Mouse (Mus musculus): ENCODE measurements around the gene Nkrf. TPM values are rescaled to one million over a fixed set of nuclear protein-coding genes. Genes with fewer than 3 reads are reported as not detected.

The Nkrf gene
- polyA plus RNA-seq, 1 experiment: 2.9 TPM

GRCm38 (mm10) chrX:36930574-36930973, 27.9 kb upstream of the Nkrf start:
- Histone ChIP-seq H3K4me3 (no peak overlapping the region), H3K4me2 (ENCODE audit: low read depth) (no peak overlapping the region), H3K79me2 (ENCODE audit: control insufficient read depth, insufficient read depth) (no peaks in the 10 kb centered on the region), H3ac (ENCODE audit: control insufficient read depth, insufficient read length) (no peak overlapping the region), H3K27me3 (ENCODE audit: control insufficient read depth, insufficient read depth, insufficient read length) (no peaks in the 10 kb centered on the region), H3K36me3 (ENCODE audit: control insufficient read depth, insufficient read depth) (no peaks in the 10 kb centered on the region)
- no peak for TF ChIP-seq SRF (IDR thresholded peaks at IDR 0.05; ENCODE audit: control insufficient read depth, insufficient read length, low read depth)
- TF ChIP-seq POLR2AphosphoS2 (IDR thresholded peaks at IDR 0.05; ENCODE audit: insufficient read length, low read depth): no peak
- no peak for TF ChIP-seq TCF12 (IDR thresholded peaks at IDR 0.05; ENCODE audit: insufficient read depth, poor library complexity, severe bottlenecking)
- TF ChIP-seq USF1 (IDR thresholded peaks at IDR 0.05; ENCODE audit: low read depth): no peak
- no peak for TF ChIP-seq E2F4 (IDR thresholded peaks at IDR 0.05; ENCODE audit: insufficient read depth)
- no peak for TF ChIP-seq REST (IDR thresholded peaks at IDR 0.05; ENCODE audit: insufficient read depth, insufficient read length)
- no peak for TF ChIP-seq MYOG (IDR thresholded peaks at IDR 0.05; ENCODE audit: control insufficient read depth in 1 of 3, insufficient read depth in 1 of 3, insufficient read length in 2 of 3, low read depth in 2 of 3)
- no peak for TF ChIP-seq POLR2A (IDR thresholded peaks at IDR 0.05; ENCODE audit: insufficient read length, low read depth)
- no peak for TF ChIP-seq CEBPB (IDR thresholded peaks at IDR 0.05; ENCODE audit: insufficient read depth, poor library complexity, severe bottlenecking)
- TF ChIP-seq MAX (IDR thresholded peaks at IDR 0.05; ENCODE audit: low read depth): no peak
- TF ChIP-seq TCF3 (IDR thresholded peaks at IDR 0.05; ENCODE audit: insufficient read length, low read depth): no peak
- no peak for TF ChIP-seq MYOD1 (IDR thresholded peaks at IDR 0.05; ENCODE audit: control insufficient read depth in 1 of 3, insufficient read length in 2 of 3, low read depth in 2 of 3)

DNA sequence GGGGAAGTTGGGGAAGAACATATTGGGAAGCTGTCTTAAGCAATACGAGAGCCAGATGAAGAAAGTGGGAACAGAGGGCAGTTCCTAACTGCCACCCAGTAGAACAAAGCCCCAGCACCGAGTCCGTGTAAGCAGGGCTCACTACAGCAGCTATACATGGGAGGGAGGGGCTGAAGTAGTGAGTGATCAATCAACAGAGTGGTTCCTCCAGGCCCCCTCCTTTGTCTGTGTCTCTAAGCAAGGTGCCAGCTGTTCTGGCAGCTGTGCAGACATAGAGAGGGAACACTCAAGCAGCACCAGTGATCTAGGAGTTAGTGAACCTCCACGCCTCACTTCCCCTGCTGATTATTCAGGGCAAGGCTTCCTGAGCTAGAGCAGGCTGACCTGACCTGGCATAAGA, 27.0 kb upstream of the Nkrf start:
- H3K4me3 ChIP-seq: no peak overlapping the region
- no peaks in the 10 kb centered on the region for H3K27me3 ChIP-seq (ENCODE audit: control insufficient read depth, insufficient read depth, insufficient read length)
- no peak overlapping the region for H3K4me2 ChIP-seq (ENCODE audit: low read depth)
- no peaks in the 10 kb centered on the region for H3K79me2 ChIP-seq (ENCODE audit: control insufficient read depth, insufficient read depth)
- H3K36me3 ChIP-seq (ENCODE audit: control insufficient read depth, insufficient read depth): no peaks in the 10 kb centered on the region
- H3ac ChIP-seq (ENCODE audit: control insufficient read depth, insufficient read length): no peak overlapping the region
- TF ChIP-seq POLR2AphosphoS2 (IDR thresholded peaks at IDR 0.05; ENCODE audit: insufficient read length, low read depth): no peak
- TF ChIP-seq POLR2A (IDR thresholded peaks at IDR 0.05; ENCODE audit: insufficient read length, low read depth): no peak
- TF ChIP-seq E2F4 (IDR thresholded peaks at IDR 0.05; ENCODE audit: insufficient read depth): no peak
- TF ChIP-seq TCF12 (IDR thresholded peaks at IDR 0.05; ENCODE audit: insufficient read depth, poor library complexity, severe bottlenecking): no peak
- TF ChIP-seq MYOG (IDR thresholded peaks at IDR 0.05; ENCODE audit: control insufficient read depth in 1 of 3, insufficient read depth in 1 of 3, insufficient read length in 2 of 3, low read depth in 2 of 3): no peak
- TF ChIP-seq MYOD1 (IDR thresholded peaks at IDR 0.05; ENCODE audit: control insufficient read depth in 1 of 3, insufficient read length in 2 of 3, low read depth in 2 of 3): no peak
- TF ChIP-seq TCF3 (IDR thresholded peaks at IDR 0.05; ENCODE audit: insufficient read length, low read depth): no peak
- TF ChIP-seq REST (IDR thresholded peaks at IDR 0.05; ENCODE audit: insufficient read depth, insufficient read length): no peak
- no peak for TF ChIP-seq USF1 (IDR thresholded peaks at IDR 0.05; ENCODE audit: low read depth)
- no peak for TF ChIP-seq SRF (IDR thresholded peaks at IDR 0.05; ENCODE audit: control insufficient read depth, insufficient read length, low read depth)
- TF ChIP-seq CEBPB (IDR thresholded peaks at IDR 0.05; ENCODE audit: insufficient read depth, poor library complexity, severe bottlenecking): no peak
- TF ChIP-seq MAX (IDR thresholded peaks at IDR 0.05; ENCODE audit: low read depth): no peak

DNA sequence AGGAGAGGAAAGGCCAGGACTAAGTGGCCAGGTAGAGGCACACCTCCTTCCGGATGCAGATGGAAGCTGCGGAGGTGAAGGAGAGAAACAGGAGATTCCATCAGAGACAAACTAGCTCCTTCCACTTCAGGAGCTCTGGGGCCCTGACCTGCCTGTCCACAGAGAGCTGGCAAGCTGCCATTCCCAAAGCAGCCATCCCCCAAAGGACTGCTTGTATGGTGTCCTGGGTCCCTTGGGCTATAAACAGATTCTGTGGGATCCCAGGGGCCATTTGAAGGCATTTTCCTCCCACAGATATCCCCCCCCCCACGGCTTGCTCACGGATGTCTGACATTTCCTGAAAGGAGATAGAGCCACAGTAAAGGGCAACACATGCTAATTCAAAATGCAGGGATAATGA, 26.1 kb upstream of the Nkrf start:
- TF ChIP-seq SRF (IDR thresholded peaks at IDR 0.05; ENCODE audit: control insufficient read depth, insufficient read length, low read depth) (no peak), TCF3 (IDR thresholded peaks at IDR 0.05; ENCODE audit: insufficient read length, low read depth) (no peak), MAX (IDR thresholded peaks at IDR 0.05; ENCODE audit: low read depth) (no peak), POLR2AphosphoS2 (IDR thresholded peaks at IDR 0.05; ENCODE audit: insufficient read length, low read depth) (no peak), TCF12 (IDR thresholded peaks at IDR 0.05; ENCODE audit: insufficient read depth, poor library complexity, severe bottlenecking) (no peak), USF1 (IDR thresholded peaks at IDR 0.05; ENCODE audit: low read depth) (no peak)
- H3K4me3 ChIP-seq: no peak overlapping the region
- no peaks in the 10 kb centered on the region for H3K79me2 ChIP-seq (ENCODE audit: control insufficient read depth, insufficient read depth)
- H3ac ChIP-seq (ENCODE audit: control insufficient read depth, insufficient read length): no peak overlapping the region
- no peaks in the 10 kb centered on the region for H3K36me3 ChIP-seq (ENCODE audit: control insufficient read depth, insufficient read depth)
- no peak overlapping the region for H3K4me2 ChIP-seq (ENCODE audit: low read depth)
- no peaks in the 10 kb centered on the region for H3K27me3 ChIP-seq (ENCODE audit: control insufficient read depth, insufficient read depth, insufficient read length)

GRCm38 (mm10) chrX:36921346-36921745, 18.6 kb upstream of the Nkrf start:
- Histone ChIP-seq H3K4me3 (no peak overlapping the region), H3ac (ENCODE audit: control insufficient read depth, insufficient read length) (no peak overlapping the region), H3K27me3 (ENCODE audit: control insufficient read depth, insufficient read depth, insufficient read length) (no peaks in the 10 kb centered on the region), H3K4me2 (ENCODE audit: low read depth) (no peak overlapping the region), H3K79me2 (ENCODE audit: control insufficient read depth, insufficient read depth) (no peaks in the 10 kb centered on the region), H3K36me3 (ENCODE audit: control insufficient read depth, insufficient read depth) (no peaks in the 10 kb centered on the region)
- TF ChIP-seq MAX (IDR thresholded peaks at IDR 0.05; ENCODE audit: low read depth) (no peak), POLR2A (IDR thresholded peaks at IDR 0.05; ENCODE audit: insufficient read length, low read depth) (no peak), CEBPB (IDR thresholded peaks at IDR 0.05; ENCODE audit: insufficient read depth, poor library complexity, severe bottlenecking) (no peak), POLR2AphosphoS2 (IDR thresholded peaks at IDR 0.05; ENCODE audit: insufficient read length, low read depth) (no peak), MYOG (IDR thresholded peaks at IDR 0.05; ENCODE audit: control insufficient read depth in 1 of 3, insufficient read depth in 1 of 3, insufficient read length in 2 of 3, low read depth in 2 of 3) (no peak), SRF (IDR thresholded peaks at IDR 0.05; ENCODE audit: control insufficient read depth, insufficient read length, low read depth) (no peak), MYOD1 (IDR thresholded peaks at IDR 0.05; ENCODE audit: control insufficient read depth in 1 of 3, insufficient read length in 2 of 3, low read depth in 2 of 3) (no peak), TCF12 (IDR thresholded peaks at IDR 0.05; ENCODE audit: insufficient read depth, poor library complexity, severe bottlenecking) (no peak), REST (IDR thresholded peaks at IDR 0.05; ENCODE audit: insufficient read depth, insufficient read length) (no peak), E2F4 (IDR thresholded peaks at IDR 0.05; ENCODE audit: insufficient read depth) (no peak), TCF3 (IDR thresholded peaks at IDR 0.05; ENCODE audit: insufficient read length, low read depth) (no peak), USF1 (IDR thresholded peaks at IDR 0.05; ENCODE audit: low read depth) (no peak)

- H3K79me2 ChIP-seq (ENCODE audit: control insufficient read depth, insufficient read depth): no peaks in the 10 kb centered on the region
- H3K4me3 ChIP-seq: no peak overlapping the region
- H3K36me3 ChIP-seq (ENCODE audit: control insufficient read depth, insufficient read depth): peaks cover 3% of the 10 kb centered on the region
- no peaks in the 10 kb centered on the region for H3K27me3 ChIP-seq (ENCODE audit: control insufficient read depth, insufficient read depth, insufficient read length)
- no peak overlapping the region for H3K4me2 ChIP-seq (ENCODE audit: low read depth)
- H3ac ChIP-seq (ENCODE audit: control insufficient read depth, insufficient read length): no peak overlapping the region
- TF ChIP-seq TCF12 (IDR thresholded peaks at IDR 0.05; ENCODE audit: insufficient read depth, poor library complexity, severe bottlenecking): no peak
- TF ChIP-seq TCF3 (IDR thresholded peaks at IDR 0.05; ENCODE audit: insufficient read length, low read depth): no peak
- TF ChIP-seq POLR2A (IDR thresholded peaks at IDR 0.05; ENCODE audit: insufficient read length, low read depth): no peak
- TF ChIP-seq MYOG (IDR thresholded peaks at IDR 0.05; ENCODE audit: control insufficient read depth in 1 of 3, insufficient read depth in 1 of 3, insufficient read length in 2 of 3, low read depth in 2 of 3): no peak
- TF ChIP-seq MYOD1 (IDR thresholded peaks at IDR 0.05; ENCODE audit: control insufficient read depth in 1 of 3, insufficient read length in 2 of 3, low read depth in 2 of 3): no peak
- TF ChIP-seq POLR2AphosphoS2 (IDR thresholded peaks at IDR 0.05; ENCODE audit: insufficient read length, low read depth): no peak
- no peak for TF ChIP-seq MAX (IDR thresholded peaks at IDR 0.05; ENCODE audit: low read depth)
- TF ChIP-seq CEBPB (IDR thresholded peaks at IDR 0.05; ENCODE audit: insufficient read depth, poor library complexity, severe bottlenecking): no peak
- no peak for TF ChIP-seq REST (IDR thresholded peaks at IDR 0.05; ENCODE audit: insufficient read depth, insufficient read length)
- no peak for TF ChIP-seq USF1 (IDR thresholded peaks at IDR 0.05; ENCODE audit: low read depth)
- TF ChIP-seq SRF (IDR thresholded peaks at IDR 0.05; ENCODE audit: control insufficient read depth, insufficient read length, low read depth): no peak
- TF ChIP-seq E2F4 (IDR thresholded peaks at IDR 0.05; ENCODE audit: insufficient read depth): no peak
Observed at GRCm38 (mm10) chrX:36917749-36918148, 15.1 kb upstream of the Nkrf start.

All from myocyte (in vitro differentiated cells).